Mouse (Mus musculus): Measurements from ENCODE around the gene Rundc3a. TPM values are rescaled to one million over a fixed set of nuclear protein-coding genes. Genes with fewer than 3 reads are reported as not detected.
A peak's percentile ranks its signal among the peaks of the same experiment; 100 is the strongest.
"Not testable (repeated sequence)": the region's sequence is repeated elsewhere in the genome, so short reads cannot be mapped to it uniquely, and the experiment has no call there.

Gene Rundc3a
- not detected in 2 replicates for total RNA-seq (2015)
- total RNA-seq (2017) = not detected in 2 replicates

DNA sequence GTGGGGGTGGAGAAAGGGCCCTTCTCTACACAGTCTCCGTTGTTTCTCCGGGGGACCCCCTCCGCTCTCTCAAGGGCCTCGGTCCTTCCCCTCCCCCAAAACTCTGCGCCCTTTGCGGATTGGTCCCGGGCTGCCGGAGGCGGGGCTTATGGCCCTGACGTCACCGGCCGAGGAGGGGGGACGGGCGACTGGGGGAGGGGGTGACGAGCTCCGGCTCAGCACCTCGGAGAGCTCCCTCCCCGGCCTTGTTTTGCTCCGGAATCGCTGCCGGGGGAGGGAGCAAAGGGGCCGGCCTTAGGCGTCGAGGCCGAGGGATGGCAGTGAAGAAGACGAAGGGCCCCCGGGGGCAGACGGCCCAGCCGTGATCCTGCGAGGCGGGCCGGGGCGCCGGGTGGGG is at the start of gene Rundc3a:
Gene Rundc3a (plus strand): TSS at position 166 of the 397 bp plus-strand sequence.
- ATAC-seq (replicated peaks; ENCODE audit: poor library complexity) = peak; percentile 92

DNA sequence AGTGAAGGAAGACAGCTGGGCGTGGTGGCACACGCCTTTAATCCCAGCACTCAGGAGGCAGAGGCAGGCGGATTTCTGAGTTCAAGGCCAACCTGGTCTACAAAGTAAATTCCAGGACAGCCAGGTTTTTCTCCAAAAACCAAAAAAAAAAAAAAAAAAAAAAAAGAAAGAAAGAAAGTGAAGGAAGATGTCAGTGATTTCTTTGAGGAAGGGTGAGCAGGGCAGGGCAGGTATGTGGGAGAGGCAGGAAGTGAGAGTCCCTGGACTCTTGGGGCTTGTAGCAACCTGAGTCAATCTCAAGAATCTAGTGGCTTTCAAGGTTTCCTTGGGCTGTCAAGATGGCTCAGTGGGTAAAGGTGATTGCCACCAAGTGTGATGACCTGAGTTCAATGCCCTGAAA is 48.7 kb upstream of the Rundc3a start:
- no peak for ATAC-seq (replicated peaks; ENCODE audit: poor library complexity)

DNA sequence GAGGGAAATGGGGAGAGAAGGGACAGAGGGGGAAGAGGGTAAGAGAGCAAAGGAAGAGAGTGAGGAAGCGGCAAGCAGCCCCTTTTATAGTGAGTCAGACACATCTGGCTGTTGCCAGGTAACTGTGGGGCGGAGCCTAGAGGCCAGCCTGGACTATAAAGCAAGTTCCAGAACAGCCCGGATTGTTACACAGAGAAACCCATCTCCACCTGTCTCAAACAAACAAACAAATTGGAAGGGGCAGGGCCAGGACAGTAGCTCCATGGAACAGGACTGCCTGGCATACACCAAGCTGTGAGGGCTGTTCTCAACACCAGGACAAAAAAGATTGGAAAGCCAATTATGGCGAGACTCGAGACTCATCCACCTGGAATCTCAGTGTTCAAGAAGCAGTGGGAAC is 46.3 kb upstream of the Rundc3a start:
- ATAC-seq (replicated peaks; ENCODE audit: poor library complexity) = no peak

DNA sequence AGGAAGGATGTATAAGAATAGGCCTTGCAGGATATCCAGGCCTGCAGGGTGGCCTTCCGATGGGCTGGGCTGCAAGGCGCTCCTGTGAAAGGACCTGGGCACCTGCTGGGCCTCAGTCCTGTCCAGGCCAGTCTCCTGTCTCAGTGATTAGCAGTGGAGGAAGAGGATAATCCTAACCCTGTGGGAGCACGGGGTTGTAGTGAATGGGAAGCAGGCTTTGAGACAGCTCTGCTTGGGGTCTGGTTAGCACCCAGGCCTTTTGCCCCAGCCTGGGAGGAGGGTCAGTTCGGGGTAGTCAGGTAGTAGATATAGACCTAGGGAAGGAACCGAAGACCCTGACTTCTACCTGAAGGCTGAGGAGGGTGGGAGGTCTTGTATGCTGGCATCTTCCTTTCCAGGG is 45.5 kb upstream of the Rundc3a start:
- ATAC-seq (replicated peaks; ENCODE audit: poor library complexity) = no peak

DNA sequence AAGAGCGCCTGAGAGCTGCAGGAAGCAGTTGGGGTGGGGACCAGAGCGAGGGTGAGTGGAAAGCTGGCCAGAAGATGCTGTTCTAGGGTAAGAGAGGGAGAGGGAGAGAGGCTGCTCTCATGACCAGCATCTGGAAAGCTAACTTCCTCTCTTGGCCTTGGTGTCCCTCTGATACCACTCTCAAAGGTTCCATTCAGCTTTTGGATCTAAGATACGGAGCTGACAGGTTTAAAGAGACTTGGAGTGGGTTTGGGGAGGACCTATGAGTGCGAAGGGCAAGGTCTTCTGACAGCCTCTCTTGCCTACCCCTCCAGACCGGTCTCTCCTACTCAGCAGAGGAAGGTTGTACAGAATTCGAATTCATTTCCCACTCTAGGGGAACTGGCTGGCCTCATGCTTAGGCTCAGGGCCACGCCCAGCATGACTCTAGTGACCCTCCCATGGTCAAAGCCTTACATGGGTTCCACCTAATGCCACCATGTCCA is 45.1 kb upstream of the Rundc3a start:
- ATAC-seq (replicated peaks; ENCODE audit: poor library complexity) = no peak

DNA sequence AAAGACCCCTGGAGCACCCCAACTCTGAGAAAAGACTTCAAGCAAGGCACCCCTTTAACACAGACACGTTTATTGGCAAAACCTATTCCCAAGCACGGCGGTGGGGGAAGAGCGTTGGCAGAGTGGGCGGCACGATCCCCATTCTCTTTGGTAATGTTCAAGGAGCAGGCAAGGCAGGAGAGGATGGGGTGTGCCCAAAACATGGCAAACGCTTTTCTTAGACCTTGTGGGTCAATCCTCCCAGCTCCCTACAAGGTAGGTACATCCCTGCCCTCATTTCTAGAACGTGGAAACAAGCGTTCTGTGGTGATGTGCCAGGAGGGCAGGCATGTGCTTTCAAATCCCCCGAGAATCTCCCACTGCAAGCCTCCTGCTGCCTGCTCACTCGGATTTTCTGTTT is 44.4 kb upstream of the Rundc3a start:
- no peak for ATAC-seq (replicated peaks; ENCODE audit: poor library complexity)

DNA sequence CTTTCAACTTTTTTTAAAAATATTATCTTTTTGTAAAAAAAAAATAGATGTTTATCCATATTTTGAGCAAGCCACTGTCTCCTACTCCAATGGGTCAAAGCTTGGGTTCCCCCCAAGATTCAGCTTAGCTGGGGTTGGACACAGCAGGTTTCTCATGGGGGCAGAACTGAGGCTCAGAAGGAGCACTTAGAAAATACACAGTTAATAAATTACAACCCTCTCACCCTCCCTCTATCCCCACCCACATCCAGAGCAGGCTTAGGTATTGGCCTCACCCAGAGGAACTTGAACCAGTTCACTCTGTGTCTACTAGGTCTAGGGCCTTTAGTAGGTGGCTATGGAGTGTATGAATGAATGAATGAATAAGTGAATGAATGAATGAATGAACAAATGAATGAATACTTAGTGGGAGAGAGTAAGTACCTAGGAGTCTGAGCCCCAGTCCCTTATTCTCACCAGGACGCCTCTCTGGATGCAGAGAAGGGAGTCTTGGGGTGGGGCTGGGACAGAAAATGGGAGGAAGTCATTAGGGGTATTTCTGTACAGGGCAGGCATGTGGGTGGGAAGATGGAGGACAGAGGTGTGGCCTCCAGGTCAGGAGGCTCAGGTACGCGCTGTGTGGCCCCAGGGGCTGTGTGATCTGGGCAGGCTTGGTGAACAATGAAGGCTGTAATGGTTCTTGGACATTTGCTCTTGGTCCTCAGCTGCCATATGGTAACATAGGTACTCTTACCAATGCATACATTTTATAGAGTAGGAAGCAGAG is 43.8 kb upstream of the Rundc3a start:
- ATAC-seq (replicated peaks; ENCODE audit: poor library complexity) = no peak

DNA sequence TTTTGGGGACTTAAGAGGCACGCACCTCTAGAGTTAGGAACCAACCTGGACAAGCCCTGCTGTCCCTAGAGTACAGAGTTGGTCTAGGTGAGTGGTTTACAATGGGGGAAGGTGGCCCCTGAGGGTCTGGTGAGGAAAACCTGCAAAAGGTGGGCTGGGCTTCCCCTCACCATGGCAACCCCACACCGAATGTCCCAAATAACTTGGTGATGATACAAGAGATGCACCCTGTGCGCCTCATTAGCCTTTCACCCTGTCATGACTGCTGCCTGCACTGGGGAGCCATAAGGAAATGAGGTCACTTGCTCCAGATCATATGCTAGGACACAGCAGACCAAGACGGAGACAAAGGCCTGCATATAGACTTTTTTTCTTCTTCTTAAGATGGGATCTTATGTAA is 42.8 kb upstream of the Rundc3a start:
- ATAC-seq (replicated peaks; ENCODE audit: poor library complexity) = no peak

DNA sequence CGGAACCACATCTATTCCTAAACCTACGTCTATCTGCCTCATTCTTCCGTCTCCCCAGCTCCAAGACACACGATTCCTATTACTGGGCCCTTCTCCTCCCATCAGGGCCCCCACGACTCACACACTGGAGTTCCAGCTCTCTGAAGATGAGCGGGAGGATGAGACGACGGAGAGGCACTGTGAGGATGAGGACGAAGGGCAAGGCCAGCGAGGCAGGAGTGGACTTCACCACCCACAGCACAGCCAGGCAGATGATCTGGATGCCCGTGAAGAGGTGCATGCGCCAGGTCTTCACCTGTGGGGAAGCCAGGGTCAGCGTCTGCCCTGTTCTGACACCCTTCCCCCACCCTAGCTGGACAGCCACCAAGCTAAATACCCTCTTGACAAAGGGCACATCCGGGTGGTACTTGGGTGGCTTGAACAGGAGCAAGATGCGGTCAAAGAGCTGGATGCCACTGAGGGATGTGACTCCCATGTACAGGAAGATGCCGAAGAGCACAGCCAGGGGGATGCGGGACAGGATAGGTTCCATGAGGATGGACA is 42.2 kb upstream of the Rundc3a start:
- no peak for ATAC-seq (replicated peaks; ENCODE audit: poor library complexity)

DNA sequence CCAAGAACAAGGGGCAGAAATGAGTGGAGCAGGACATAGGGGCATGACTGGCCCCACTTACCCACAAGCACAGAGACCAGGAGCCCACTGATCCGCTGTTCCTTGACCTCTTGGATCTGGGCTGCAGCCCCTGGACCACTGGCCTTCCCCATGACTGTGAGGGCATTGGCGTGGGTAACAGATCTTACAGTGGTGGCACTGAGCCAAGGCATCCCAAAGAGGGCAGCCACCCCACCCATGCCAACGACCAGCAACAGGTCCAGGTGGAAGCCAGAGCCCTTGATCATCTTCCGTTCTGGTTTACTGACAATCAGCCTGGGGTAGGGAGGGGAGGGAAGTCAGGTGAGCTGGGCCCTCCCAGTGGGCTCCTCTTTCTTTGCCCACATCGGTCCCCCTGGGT is 40.8 kb upstream of the Rundc3a start:
- ATAC-seq (replicated peaks; ENCODE audit: poor library complexity) = no peak

DNA sequence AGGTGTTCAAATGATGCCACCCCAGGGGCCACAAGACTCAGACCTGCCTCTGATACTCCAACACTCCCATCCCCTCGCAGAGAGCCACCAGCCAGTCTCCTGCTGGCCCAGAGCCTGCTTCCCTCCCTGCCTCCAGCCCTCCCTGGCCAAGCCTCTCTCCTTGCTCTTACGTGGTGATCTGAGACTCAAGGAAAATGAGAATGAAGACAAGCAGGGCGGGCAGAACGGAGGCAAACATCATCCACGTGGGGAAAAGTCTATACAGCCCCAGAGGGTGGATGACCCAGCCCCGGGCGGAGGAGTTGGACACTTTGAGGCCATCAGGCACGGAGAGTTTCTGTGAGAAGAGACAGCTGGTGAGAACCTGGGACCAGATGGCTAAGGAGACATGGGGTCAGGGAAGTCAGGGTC is 40.2 kb upstream of the Rundc3a start:
- ATAC-seq (replicated peaks; ENCODE audit: poor library complexity) = no peak

DNA sequence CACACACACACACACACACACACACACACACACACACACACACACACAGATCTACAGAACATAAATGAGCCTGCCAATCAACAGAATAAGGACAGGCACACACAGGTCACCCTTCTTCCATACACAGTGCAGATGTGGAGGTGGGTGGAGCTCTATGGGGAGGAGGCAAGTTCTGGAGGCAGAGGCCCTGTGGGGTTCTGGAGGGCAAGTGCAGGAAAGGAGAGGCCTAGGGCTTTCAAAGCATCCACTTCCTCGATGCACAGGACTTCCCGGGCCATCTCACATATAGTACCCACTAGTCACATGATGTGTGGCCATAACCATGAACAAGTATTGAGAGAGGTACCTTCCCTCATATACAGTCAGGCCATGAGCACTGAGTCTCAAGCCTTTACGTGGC is 37.7 kb upstream of the Rundc3a start:
- ATAC-seq (replicated peaks; ENCODE audit: poor library complexity) = no peak

DNA sequence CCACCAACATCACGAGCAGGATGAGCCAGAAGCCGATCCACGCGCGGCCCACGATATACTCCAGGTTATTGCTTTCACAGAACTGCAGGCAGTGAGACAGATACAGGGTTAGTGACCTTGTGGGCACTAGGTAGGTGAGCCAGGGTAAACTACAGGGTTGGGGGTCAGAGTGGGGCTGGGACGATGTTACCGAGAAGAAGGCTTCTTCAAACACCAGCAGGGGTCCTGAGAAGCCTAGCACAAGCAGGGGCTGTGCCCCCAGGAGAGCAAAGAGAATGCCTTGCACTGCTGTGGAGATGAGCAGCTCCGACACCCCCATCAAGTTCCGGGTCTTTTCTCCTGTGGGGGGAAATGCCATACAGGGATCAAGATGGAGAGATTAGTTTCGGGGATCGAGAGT is 37.0 kb upstream of the Rundc3a start:
- ATAC-seq (replicated peaks; ENCODE audit: poor library complexity) = no peak

DNA sequence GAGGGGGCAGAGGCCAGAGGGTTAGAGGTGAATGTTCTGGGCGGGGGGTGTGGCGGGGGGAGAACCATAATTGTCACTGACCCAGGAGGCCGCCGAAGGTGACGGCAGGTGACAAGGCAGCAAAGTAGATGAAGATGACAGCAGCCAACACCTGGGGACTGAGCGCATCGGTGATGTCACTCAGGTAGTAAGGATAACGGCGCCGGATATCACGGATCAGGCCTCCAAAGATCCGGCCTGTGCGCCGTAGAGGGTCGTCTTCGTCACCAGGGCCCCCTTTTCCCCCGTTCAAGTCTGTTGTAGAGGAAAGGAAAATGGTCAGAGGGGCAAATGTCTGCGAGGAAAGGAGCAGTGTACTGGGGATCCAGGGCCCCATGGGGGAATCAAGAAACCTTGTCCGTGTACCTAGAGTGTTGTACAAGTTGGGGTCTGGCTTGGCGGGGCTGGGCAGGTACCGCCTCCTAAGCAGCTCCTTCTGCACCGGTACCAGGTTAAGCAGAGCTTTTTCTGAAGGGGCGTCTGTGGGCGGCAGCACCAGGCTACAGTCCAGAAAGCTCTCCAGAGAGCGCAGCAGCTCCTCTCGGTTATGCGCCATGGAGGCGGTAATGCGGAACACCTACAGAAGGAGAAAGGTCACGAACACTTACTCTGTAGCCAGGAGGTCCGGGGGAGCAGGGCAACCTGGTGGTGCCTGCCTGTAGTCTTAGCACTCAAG is 36.4 kb upstream of the Rundc3a start:
- ATAC-seq (replicated peaks; ENCODE audit: poor library complexity) = no peak

DNA sequence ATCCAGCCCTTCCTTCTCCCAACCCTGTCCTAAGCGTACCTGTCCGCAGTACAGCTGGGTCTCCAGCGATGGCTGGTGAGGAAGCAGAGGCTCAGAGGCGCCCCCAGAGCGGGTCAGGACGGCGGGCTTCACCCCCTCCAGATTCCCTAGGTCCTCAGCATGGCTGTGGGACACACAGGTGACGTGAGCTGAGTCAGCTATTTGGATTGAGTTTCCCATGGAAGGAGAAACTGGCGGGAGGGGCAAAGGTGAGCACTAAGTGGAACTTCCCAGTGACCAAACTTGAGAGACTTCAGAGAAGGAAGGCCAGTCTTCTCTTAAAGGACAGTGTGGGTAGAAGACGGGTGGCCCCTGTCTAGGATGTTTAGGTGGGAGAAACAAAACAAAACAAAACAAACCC is 34.8 kb upstream of the Rundc3a start:
- no peak for ATAC-seq (replicated peaks; ENCODE audit: poor library complexity)

DNA sequence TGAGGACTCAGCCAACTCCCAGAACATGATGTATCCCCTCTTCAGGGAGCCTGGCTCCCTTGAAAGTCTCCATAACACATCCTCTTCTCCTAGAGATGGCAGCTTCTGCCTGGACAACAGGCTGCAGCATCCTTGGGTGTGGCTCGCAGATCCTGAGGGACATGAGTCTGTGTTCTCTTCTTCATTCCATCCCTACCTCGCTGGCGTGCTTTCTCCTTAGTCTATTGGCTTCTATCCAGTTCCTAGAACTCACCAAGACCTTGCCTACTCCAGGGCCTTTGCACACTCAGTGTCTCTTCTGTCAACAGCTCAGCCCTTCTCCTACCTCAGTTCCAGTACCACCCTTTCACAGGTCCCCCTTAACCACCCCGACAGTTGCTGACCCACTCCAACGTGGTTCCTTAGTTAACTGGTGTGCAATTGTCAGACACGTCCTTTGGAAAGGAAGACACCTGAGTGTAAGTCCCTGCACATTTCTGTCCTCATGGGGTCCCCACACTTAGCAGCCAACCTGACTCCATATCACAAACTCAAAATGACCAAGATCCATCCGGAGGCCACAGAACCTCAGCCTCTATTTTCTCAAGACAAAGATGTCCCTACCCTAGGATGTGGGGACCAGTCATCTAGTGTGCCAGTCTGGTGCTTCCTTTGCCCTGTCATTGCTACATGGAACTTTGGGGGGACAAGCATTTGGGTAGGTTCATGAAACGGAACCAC is 31.3 kb upstream of the Rundc3a start:
- ATAC-seq (replicated peaks; ENCODE audit: poor library complexity) = no peak

DNA sequence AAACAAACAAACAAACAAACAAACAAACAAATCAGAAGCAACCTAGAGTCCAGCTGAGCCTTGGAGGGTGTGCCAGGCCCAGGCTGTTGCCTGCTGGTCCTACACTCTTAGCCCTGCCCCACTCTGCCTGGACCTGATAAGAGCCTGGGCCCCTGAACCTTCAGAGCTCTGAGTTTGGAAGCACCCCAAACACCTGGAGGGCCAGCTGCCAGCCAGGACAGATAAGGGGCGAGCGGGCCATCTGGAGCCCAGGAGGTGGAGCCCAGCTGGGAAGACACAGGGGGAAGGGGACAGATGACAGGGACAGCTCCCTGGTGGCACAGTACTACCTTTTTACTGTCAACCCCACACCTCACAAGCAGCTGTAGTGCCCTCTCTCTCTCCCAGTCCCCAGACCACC is 29.6 kb upstream of the Rundc3a start:
- ATAC-seq (replicated peaks; ENCODE audit: poor library complexity) = peak; percentile 90

DNA sequence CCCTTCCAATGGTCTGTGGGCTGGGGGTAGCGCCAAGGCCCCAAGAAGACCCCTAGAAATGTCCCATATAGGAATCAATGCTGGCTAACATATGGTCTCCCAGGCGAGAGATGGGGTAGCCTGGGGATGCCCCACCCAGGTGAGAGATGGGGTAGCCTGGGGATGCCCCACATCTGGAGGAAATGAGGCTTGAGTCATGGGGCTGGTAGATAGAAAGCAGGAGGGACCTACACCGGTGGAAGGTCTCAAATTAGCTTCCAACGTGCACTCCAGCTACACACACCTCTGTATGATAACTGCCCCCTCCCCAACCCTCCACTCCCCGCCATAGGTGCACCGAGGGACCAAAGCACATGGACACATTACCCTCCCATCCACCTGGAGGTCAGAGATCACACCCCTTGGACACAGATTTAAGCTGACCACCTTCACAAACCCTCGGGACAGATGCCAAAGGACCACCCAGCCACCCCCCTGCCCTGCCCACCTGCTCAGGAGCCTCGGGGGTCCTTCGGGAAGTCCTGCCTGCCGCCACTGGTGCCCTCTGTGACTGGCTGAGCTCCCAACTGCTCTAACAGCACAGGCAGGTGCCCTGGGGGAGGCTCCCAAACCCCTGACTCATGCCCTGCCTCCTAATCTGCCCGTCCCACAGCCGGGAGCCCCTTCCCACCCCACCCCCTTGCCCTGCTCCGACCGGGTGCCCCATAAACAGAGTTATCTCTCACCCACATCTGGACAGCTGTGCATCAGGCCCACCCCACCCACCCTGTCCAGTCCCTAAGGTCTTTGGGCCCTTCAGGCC is 28.4 kb upstream of the Rundc3a start:
- ATAC-seq (replicated peaks; ENCODE audit: poor library complexity) = no peak

DNA sequence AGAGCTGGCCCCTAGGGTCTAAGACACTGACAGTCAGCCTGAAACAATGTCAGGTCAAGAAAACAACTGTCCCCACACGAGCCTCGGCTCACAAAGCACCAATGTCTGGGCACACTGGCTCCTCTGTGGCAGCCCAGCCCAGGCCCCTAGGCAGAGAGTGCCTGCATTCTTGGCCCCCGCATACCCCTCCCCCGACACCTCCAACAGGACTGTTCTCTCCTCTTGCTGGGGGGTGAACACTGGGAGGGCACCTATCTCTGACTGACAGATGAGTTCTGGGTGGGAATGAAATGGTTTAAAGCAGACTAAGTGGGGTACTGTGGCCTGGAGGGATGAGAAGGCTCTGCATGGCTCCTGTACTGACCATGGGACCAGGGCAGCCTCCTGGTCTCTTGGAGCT is 27.5 kb upstream of the Rundc3a start:
- ATAC-seq (replicated peaks; ENCODE audit: poor library complexity) = no peak

DNA sequence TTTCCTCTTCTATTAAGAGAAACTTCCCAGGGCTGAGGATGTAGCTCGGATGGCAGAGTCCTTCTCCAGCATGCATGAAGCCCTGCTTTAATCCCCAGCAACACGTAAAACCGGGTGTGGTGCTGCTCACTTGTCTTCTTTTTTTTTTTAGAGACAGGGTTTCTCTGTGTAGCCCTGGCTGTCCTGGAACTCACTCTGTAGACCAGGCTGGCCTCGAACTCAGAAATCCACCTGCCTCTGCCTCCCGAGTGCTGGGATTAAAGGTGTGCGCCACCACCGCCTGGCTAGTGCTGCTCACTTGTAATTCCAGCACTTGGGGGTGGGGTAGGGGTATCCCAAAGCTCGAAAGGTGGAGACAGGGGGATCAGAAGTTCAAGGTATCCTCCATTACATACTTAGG is 27.1 kb upstream of the Rundc3a start, which contains the start of gene Slc4a1:
Gene Slc4a1 (minus strand): TSS at position 101 of the 400 bp plus-strand sequence.
- not testable (repeated sequence) for ATAC-seq (replicated peaks; ENCODE audit: poor library complexity)
